Mouse (Mus musculus): ENCODE measurements around the gene Rhoa.

GRCm38 (mm10) chr9:108386816-108387215 is 80.9 kb downstream of the Rhoa start:
- TF ChIP-seq CTCF (IDR thresholded peaks at IDR 0.05; ENCODE audit: low read depth) (no peak), EP300 (IDR thresholded peaks at IDR 0.05; ENCODE audit: low read depth) (no peak)

All from heart, postnatal 0 days (tissue).